Mouse (Mus musculus): ENCODE results near the gene Zmynd8. TPM values are rescaled to one million over a fixed set of nuclear protein-coding genes. Genes with fewer than 3 reads are reported as not detected.

The Zmynd8 gene
- total RNA-seq, 2 experiments from 2014 or later = 162 to 181 TPM

DNA sequence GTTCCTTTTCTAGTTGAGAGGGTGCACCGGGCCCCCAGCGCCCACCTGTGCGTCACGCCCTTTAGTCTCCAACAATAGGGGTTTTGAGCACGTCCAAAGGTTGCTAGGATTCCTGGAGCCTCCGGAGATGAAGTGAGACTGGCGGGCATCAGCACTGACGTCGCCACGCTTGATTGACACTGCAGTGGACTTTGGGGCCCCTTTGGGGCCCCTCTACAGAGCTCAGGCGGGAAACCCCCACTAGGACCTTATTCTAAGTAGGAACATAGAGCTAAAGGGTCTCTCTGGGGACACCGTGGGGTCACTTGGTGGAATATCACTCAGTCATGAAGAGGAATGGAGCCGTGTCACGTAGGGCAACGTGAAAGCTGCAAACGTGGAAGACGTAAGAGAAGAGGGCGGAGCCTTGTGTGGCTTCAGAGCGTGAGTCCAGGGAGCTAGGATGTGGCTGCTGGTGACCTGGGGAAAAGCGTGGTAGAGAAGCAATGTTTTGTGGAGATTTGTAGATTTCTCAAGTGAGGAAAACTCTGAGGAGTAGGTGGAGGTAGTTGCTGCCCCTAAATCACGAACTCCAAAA is 156.5 kb downstream of the Zmynd8 start:
- DNase-seq = no peak

DNA sequence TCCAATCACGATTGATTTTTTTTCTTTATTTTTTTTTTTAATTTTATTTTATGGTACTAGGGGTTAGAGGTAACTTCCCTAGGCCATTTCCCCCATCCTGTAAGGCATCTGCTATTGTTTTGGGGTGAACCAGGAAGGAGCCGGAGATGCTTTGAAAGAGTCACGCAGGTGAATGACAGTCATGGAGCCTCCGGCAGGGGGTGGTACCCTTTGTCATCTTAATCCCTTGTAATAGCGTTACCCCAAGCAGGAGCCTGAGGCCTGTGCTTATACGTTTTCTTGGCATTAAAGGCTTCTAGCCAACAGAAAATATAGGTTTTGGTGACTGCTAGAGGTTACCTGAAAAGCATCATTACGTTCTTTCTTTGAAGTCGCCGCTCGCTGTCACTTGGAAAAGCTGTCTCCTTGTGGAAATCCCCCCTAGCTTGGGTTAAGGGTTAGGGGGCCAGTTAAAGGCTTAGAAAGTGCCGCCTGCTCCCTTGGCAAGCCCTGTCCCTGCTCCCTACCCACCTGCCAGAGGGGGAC is 157.2 kb downstream of the Zmynd8 start:
- no peak for DNase-seq

DNA sequence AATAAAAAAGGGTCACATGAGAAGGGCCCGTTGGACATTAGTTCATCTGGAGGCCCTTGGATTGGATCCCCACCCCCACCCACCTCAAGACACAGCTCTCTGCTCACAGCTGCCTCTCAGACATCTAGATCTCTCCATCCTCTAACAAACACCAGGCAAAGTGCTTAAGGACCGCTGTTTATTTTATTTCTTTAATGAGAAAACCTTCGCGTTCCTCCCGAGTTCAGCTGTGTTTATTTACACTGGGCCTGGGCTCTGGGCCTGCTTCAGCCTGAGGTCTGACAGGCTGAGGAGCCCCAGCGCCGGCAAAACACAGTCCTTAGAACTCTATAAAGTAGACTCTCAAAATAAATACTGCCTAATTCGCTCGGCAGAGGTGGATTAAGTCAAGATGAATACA is 157.8 kb downstream of the Zmynd8 start:
- DNase-seq = no peak

DNA sequence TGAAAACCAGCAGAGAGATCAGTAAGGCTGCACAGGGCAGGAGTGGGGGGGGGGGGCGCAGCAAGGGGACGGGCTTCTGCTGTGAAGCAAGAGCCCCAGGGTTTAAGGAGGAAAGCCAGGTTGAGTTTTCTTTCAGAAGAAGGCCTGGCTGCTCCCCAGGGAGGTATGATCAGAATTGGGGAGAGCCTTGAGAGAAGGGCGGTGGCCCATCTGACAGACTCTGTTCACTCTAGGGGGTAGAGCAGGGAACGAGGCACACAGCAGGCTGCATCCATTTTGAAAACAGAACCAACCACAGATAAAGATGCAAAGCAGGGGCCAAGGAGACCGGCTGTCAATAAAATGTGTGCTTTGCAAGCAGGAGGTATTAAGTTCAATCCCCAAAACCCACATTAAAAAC is 158.4 kb downstream of the Zmynd8 start:
- no peak for DNase-seq

DNA sequence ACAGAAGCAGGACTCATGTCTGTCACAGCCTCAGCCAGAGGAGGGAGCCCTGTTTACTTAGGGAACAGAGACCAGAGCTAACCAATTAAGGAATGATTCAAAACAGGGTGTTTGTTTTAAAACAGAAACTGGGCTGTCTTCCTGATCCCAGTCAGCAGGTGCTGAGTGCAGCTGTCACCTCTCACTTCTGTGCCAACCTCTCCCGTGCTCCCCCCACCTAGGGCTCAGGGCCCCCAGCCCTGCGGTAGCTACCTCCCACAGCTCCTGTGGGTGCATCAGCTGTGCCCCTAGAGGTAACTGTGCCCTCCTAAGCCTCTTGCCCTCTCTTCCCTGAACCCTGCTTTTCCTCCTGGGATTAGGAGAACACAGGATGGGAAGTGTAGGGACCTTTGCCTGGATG is 162.5 kb downstream of the Zmynd8 start:
- no peak for DNase-seq

Small RNA genes within 50 kb of the gene (microRNA-seq; reads per million reads assigned to microRNA genes)
- 0 reads per million in 2 experiments for gene Gm22692

Other genes with a start within 250 kb of the Zmynd8 start
- gene Ncoa3, start 93.6 kb upstream of the Zmynd8 start, total RNA-seq (2021) = 10 to 100 TPM; 34.6 to 37.8 TPM